Mouse (Mus musculus) urinary bladder, postnatal 14 days (tissue): ENCODE results near the gene Tmco1.
"Not testable (repeated sequence)": the region's sequence is repeated elsewhere in the genome, so short reads cannot be mapped to it uniquely, and the experiment has no call there.

Experiments used
- DNase-seq: peaks from one replicate; pipeline ENCODE4 v3.0.0; 2021; ENCODE audit warnings: low spot score

Gene Tmco1

GRCm38 (mm10) chr1:167336398-167336797 lies 28.2 kb downstream of the Tmco1 start:
- DNase-seq = peak; percentile 6

GRCm38 (mm10) chr1:167337463-167338095 lies 29.4 kb downstream of the Tmco1 start:
- DNase-seq = peak; percentile 88

DNA sequence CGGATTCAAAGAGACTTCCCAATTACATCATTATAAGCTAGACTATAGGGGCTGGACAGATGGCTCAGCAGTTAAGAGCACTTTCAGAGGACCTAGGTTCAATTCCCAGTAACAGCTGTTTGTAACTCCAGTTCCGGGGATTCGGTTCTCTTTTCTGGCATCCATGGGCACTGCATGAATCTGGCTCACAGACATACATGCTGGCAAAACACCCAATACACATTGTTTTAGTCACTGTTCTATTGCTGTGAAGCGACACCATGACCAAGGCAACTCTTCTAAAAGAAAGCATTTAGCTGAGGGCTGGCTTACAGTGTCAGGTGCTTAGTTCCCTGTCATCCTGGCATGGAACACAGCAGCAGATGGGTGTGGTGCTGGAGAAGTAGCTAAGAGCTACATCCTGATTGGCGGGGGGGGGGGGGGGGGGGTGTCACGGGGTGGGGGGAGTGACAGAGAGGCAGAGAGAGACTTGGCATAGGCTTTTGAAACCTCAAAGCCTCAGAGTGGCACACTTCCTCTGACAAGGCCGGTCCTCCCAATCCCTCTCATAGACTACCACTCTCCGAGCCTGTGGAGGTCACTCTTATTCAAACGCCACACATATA lies 31.1 kb downstream of the Tmco1 start:
- DNase-seq = no peak

- no peak for DNase-seq
These were observed 32.1 kb downstream of the Tmco1 start for GRCm38 (mm10) chr1:167340111-167340787.

DNA sequence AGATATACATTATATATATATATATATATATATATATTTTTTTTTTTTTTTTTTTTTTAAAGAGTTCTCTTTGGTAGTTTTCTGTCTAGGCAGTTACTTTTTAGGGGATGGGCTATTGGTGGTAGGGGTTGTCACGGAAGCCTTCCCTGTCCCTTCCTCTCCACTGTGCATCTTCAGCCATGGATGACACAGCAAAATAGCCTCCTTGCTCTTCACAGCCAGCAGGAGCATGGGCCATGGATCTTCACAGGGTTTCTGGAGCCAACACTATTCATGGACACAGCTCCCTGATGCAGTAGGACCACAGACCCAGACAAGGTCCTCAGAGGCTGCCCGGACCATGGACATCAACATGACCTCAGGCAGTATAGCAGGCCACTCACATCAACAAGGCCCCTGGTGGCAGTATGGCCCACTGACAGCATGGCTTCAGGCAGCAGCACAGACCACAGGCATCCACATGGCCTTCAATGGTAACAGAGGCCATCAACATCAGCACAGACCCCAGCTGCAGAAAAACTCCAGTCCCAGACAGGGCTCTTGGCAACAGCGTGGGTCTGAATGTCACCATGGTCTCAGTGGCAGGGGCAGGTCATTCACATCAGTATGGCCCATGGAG lies 32.8 kb downstream of the Tmco1 start:
- DNase-seq = no peak

DNA sequence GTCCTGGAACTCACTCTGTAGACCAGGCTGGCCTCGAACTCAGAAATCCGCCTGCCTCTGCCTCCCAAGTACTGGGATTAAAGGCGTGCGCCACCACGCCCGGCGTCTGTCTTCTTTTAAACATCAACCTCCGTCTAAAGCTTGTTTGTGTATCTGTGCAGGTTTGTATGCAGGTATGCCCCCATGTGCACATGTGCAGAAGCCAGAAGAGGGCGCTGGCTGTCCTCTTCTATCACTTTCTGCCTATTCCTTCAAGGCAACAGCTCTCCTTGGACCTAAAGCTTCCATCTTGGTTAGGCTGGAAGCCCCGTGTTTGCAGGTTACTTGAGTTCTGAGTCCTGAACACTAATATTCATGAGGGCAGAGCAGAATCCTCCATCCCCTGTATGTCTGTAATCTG lies 34.7 kb downstream of the Tmco1 start:
- no peak for DNase-seq

DNA sequence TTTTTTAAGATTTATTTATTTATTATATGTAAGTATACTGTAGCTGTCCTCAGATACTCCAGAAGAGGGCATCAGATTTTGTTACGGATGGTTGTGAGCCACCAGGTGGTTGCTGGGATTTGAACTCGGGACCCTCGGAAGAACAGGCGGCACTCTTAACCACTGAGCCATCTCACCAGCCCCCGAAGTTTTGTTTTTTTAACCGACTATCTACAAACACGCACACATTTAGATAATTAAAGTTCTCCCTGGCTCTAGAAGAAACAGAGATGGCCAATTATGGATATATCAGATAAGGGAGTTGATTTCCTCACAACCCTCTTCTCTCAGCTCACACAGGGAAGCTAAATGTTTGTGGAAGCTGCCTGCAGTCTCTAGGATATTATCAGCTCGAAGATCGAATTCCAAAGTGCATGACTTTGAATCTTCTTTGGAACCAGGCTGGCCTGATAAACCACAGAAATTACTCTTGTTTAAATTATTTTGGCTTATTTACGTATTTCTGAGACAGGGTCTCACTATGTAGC lies 37.9 kb downstream of the Tmco1 start:
- not testable (repeated sequence) for DNase-seq

DNA sequence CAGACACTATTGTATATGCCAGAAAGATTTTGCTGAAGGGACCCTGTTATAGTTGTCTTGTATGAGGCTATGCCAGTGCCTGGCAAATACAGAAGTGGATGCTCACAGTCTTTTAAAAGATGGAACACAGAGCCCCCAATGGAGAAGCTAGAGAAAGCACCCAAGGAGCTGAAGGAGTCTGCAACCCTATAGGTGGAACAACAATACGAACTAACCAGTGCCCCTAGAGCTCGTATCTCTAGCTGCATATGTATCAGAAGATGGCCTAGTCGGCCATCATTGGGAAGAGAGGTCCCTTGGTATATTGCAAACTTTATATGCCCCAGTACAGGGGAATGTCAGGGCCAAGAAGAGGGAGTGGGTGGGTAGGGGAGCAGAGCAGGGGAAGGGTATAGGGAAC lies 41.0 kb downstream of the Tmco1 start:
- not testable (repeated sequence) for DNase-seq

DNA sequence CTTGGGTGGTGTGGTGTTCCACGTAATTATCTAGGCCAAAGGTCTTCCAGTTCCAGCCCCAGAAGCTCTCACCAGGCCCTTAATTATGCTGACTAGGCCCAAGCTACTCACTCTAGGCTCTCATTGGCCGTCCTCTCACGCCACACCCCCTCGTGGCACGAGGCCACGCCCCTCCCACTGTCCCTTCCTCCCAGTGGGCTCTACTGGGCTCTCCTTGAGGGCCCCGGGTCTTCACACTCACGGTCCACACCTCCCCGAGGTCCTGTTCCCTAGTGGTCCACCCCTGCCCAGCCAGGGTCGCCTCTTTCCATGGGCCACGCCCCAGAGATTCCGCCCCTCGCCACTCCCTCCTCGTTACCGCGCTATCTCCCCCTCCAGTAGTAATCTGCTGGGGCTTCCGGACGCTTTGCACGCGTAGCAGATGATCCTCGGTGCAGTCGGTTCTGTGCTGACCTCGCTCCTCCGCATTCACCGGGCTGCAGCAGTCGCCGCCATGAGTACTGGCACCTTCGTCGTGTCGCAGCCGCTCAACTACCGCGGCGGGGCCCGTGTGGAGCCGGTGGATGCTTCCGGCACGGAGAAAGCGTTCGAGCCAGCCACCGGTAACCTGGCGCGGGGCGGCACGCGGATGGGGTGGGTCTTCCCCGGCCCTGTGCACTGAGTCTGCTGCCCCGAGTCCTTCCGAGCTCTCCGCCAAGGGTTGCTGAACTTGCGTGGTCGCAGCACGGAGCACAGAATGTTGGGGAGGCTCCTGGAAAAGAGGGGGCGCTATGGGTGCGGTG lies 41.8 kb downstream of the Tmco1 start, which contains the start of gene Aldh9a1:
Aldh9a1 (plus strand) TSS at position 177 of the 782 bp plus-strand sequence.
- peak; percentile 93 for DNase-seq

DNA sequence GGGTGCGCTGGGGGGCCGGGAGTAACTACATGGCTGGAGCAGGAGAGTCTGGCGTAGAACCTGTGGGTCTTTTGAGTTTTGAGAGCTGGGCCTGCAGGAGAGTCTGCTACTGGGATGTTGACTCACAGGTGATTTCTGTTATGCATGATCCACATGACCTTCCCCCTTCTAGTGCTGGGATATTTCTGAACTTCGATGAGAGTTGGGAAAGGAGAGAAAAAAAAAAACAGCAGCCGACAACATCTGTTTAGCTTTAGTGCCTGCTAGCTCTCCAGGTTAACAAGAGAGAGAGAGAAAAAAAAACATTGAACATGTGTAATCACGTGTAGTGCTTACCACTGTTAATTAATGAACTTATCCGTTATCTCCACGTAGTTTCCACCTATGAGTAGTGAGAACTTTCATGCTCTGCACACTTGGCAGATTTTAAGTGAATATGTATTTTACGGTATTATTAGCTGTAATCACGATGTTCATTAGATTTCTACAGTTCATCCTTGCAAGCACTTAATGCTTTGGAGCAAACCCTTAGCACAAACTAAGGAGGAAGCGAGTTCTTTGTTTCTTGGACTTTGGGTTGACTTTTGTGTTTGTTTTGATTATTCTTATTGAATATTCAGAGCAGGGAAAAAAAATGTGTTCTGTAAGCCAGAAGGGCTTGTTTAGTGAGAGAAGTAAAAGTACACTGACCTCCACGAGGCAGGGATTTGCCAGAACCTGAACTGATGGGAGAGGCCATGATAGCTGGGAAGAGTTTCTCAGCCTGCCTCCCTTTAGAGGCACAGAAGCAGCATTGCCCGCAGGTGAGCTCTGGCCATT lies 42.6 kb downstream of the Tmco1 start:
- DNase-seq = no peak

GRCm38 (mm10) chr1:167352403-167352802 lies 44.2 kb downstream of the Tmco1 start:
- no peak for DNase-seq

DNA sequence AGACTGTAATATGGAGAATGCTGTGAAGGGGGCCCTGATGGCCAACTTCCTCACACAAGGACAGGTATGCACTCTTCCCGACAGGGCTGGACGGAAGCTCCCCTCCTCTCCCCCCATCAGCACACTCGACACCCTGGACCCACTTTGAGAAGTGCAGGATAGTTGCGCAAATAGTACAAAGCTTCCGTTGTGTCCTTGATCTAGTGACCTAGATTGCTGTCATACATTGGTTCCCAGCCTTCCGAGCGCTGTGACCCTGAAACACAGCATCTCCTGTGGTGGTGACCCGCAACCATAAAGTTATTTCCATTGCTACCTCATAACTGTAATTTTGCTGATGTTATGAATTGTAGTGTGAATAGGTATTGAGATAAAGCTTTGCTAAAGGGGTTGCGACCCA lies 49.2 kb downstream of the Tmco1 start:
- no peak for DNase-seq

GRCm38 (mm10) chr1:167358731-167359130 lies 50.6 kb downstream of the Tmco1 start:
- no peak for DNase-seq

- no peak for DNase-seq
These were observed 52.1 kb downstream of the Tmco1 start for GRCm38 (mm10) chr1:167360268-167360667.

DNA sequence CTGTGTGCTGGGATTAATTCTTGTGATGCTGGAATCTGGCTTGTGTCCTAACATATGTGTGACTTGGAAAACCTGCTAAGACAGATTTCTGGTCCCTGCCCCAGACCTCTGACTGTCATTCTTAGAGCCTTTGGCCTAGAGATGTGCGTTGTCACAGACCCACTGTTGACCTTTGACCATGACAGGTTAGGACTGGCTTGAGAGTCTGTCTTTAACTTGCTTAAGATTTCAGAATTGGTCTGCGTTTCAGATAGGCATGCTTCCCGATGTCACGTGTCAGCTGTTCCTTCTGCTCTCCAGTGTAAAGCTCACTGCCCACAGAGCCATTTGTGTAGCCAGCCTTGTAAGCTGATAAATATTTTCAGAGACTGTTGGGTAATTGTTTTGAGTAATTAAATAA lies 54.6 kb downstream of the Tmco1 start:
- DNase-seq = no peak

DNA sequence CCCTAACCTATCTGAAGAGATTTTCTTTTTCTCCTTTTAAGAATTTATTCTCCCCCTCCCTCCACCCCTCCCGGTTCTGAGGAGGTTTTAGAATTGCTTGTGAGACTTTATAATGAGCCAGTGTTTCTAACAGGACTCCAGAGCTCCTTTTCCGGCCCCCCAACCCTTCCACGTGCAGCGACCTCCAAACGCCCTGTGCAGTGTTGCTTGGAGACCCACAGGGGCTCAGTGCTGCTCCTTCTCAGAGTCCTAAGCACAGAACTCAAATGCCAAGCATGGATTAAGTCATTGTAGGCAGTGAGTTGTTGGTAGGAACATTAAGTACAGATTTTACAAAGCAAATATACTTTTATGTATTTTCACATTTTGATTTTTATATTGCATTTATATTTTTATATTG lies 55.1 kb downstream of the Tmco1 start:
- no peak for DNase-seq

- no peak for DNase-seq
These were observed 57.6 kb downstream of the Tmco1 start for GRCm38 (mm10) chr1:167365808-167366207.

DNA sequence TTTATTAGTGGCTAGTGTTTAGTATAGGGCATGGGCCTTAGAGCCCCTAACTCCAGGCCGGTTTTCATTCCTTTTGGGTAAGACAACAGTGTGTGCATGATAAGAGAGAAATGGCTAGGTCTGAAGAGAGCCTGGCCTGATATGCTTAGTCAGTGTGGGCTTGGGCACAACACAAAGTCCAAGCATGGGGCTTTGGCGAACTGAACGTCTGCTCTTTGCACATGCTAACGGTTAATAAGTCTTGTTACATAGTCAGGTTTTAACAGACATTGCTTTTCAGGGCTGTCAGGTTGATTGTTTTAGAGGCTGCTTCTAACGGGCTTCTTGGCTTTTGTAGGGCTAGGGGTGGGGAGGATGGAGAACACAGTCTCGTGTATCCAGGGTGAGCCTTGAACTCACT lies 58.4 kb downstream of the Tmco1 start:
- DNase-seq = no peak

DNA sequence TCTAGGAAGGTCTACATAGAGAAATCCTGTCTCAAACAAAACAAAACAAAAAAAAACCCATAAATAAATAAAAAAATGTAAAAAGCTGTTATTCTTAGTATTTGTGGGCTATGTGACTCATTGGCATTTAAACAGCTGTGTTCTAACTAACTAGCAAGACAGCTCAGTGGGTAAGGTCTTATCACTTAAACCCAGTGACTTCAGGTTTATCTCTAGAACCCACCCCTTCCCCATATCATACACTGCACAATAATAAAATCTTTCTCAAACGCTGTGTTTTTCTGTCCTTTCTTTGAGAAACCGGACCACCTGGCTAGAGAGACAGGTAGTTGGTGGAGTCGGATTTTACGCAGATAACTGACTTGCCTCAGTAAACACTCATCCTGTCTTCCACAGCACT lies 59.8 kb downstream of the Tmco1 start:
- DNase-seq = no peak

DNA sequence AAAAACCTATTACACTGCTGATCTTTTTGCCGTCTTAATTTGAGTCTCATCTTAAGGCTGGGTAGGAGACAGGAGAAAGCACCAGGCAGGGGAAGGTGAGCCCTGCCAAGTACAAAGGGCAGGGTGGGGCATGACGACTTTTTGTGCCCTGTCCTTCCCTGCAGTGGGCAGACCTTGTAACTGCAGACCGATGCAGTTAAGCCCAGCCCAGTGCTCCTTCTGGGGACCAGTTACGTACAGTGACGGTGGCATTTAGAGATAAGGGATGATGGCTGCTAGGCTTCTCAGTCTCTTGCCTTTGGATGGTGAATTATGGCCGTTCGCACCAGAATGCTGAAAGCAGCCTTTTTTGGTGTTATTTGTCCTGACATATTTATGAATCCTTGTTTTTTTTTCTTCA lies 60.3 kb downstream of the Tmco1 start:
- no peak for DNase-seq

- DNase-seq = peak; percentile 92
These were observed 61.7 kb downstream of the Tmco1 start for GRCm38 (mm10) chr1:167369905-167370304.
